22 mouse cellular contexts compared by ENCODE assay signal in the genomic region with DNA sequence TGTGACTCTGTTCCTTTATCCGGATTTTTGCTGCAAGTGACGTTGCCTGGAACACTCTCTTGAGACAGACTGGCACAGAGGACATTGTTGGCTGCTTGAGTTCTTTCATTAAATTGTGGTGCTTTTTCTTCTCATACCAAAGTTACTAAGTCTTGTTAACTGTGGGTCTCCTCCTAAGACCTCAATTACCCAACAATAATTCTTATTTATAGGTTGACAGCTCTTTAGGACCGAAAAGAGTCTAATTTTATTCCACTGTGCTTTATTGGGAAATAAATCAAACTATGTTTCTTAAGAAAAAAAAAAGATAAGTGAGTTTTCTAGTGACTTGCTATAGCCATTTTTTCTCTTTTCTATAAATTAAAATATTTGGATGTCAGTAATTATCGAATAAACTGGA.
DNase-seq lines count a peak whose midpoint lies in the region; ATAC-seq lines count a peak whose summit lies in the region.
"Had no signal": no experiment of that assay in that cellular context is flagged by ENCODE, and none has a peak within 500 bp of the region (broad histone marks: within the 10 kb centered on the region; RNA-seq: fewer than 3 reads in every experiment).

No protein-coding gene starts in this region.

- H3K36me3 ChIP-seq in kidney, embryonic 15.5 days = no peaks in the 10 kb centered on the region
- H3K36me3 ChIP-seq: embryonic facial prominence, embryonic 13.5 days; embryonic facial prominence, embryonic 15.5 days; forebrain, embryonic 10.5 days; forebrain, embryonic 12.5 days had no signal

- peaks cover 4% of the 10 kb centered on the region; the same call in 1 of the 2 replicates for H3K4me1 ChIP-seq in kidney, embryonic 15.5 days
- H3K4me1 ChIP-seq: embryonic facial prominence, embryonic 13.5 days; embryonic facial prominence, embryonic 15.5 days; forebrain, embryonic 10.5 days; forebrain, embryonic 12.5 days had no signal

- H3K9me3 ChIP-seq in kidney, embryonic 15.5 days (replicated peaks) = no peaks in the 10 kb centered on the region
- H3K9me3 ChIP-seq: embryonic facial prominence, embryonic 13.5 days; embryonic facial prominence, embryonic 15.5 days; forebrain, embryonic 10.5 days; forebrain, embryonic 12.5 days had no signal

- no peak overlapping the region for H3K27ac ChIP-seq in kidney, embryonic 15.5 days
- H3K27ac ChIP-seq: embryonic facial prominence, embryonic 13.5 days; embryonic facial prominence, embryonic 15.5 days; forebrain, embryonic 10.5 days; forebrain, embryonic 12.5 days had no signal

- 0 out of 2 replicates have a peak, but pooled peaks have one; percentile 29 for ATAC-seq in kidney, embryonic 15.5 days (replicated peaks; ENCODE audit: low FRiP score)
- ATAC-seq: forebrain, embryonic 14.5 days; forebrain, embryonic 16.5 days had no signal

- WGBS in kidney, embryonic 15.5 days = 44% methylated on average over 4 of the region's 4 CpGs

- H3K4me3 ChIP-seq in kidney, embryonic 15.5 days (replicated peaks) = no peak overlapping the region
- H3K4me3 ChIP-seq: embryonic facial prominence, embryonic 13.5 days; embryonic facial prominence, embryonic 15.5 days; erythroblast, embryonic 14.5 days; forebrain, embryonic 10.5 days; forebrain, embryonic 12.5 days had no signal

- H3K9ac ChIP-seq in kidney, embryonic 15.5 days = no peak overlapping the region
- H3K9ac ChIP-seq: embryonic facial prominence, embryonic 13.5 days; embryonic facial prominence, embryonic 15.5 days; forebrain, embryonic 12.5 days had no signal

- no peak overlapping the region for H3K4me2 ChIP-seq in kidney, embryonic 15.5 days
- H3K4me2 ChIP-seq: embryonic facial prominence, embryonic 13.5 days; embryonic facial prominence, embryonic 15.5 days; forebrain, embryonic 12.5 days had no signal

- no peak for DNase-seq in kidney, postnatal 36 days
- DNase-seq in kidney, postnatal 14 days = peak; percentile 3
- DNase-seq in kidney, postnatal 4 days = no peak
- DNase-seq in spleen, adult 12 weeks (ENCODE audit: low spot score) = no peak
- DNase-seq: adrenal gland, adult 2 months; adrenal gland, postnatal 10 days; adrenal gland, postnatal 25 days; cerebellum, adult 11 months; cerebellum, adult 18-20 months; cerebellum, adult 8-10 months; cerebellum, adult 9-11 months; cerebellum, postnatal 14 days; cerebellum, postnatal 36 days; embryo, embryonic 11 days had no signal

- no peaks in the 10 kb centered on the region for H3K27me3 ChIP-seq in kidney, embryonic 15.5 days
- H3K27me3 ChIP-seq: embryonic facial prominence, embryonic 13.5 days; embryonic facial prominence, embryonic 15.5 days; forebrain, embryonic 12.5 days had no signal
